Mouse (Mus musculus) erythroblast, embryonic 14.5 days (primary cell): ENCODE measurements around the gene Atf1.

Experiments
- GATA1 ChIP-seq: IDR thresholded peaks from 2 replicates; pipeline ENCODE4 v1.6.1; 2012; ENCODE audit warnings: low read length, inconsistent platforms, mixed read lengths
- TAL1 ChIP-seq: IDR thresholded peaks from 3 replicates; pipeline ENCODE4 v1.6.1; 2012; ENCODE audit warnings: low read length, inconsistent platforms, mixed read lengths

- TF ChIP-seq GATA1, result no peak
- TF ChIP-seq TAL1, result no peak
Measured at GRCm38 (mm10) chr15:100277586-100277985, 50.0 kb downstream of the Atf1 start.
